Mouse (Mus musculus) testis, adult 2 months (tissue): ENCODE data around the gene Ecel1. TPM values are rescaled to one million over a fixed set of nuclear protein-coding genes. Genes with fewer than 3 reads are reported as not detected.

Experiments
- H3K27ac ChIP-seq: fragments of 200-500 bp; 2 replicates; pipeline ENCODE4 v1.5.1; 2012; ENCODE audit warnings: low read depth, low read length; ENCODE audit not compliant: control insufficient read depth, insufficient read depth
- H3K27me3 ChIP-seq: fragments of 200-500 bp; 2 replicates; pipeline ENCODE4 v1.6.1; 2012; ENCODE audit warnings: mild to moderate bottlenecking, low read length, moderate library complexity; ENCODE audit not compliant: control insufficient read depth, insufficient read depth
- H3K36me3 ChIP-seq: fragments of 200-500 bp; 2 replicates; pipeline ENCODE4 v1.6.1; 2012; ENCODE audit warnings: mild to moderate bottlenecking, low read length; ENCODE audit not compliant: control insufficient read depth, insufficient read depth
- H3K4me1 ChIP-seq: fragments of 200-500 bp; 2 replicates; pipeline ENCODE4 v1.6.1; 2012; ENCODE audit warnings: low read length; ENCODE audit not compliant: control insufficient read depth, insufficient read depth
- H3K4me3 ChIP-seq: fragments of 200-500 bp; 2 replicates; pipeline ENCODE4 v1.5.1; 2012; ENCODE audit warnings: low read depth, mild to moderate bottlenecking, low read length, moderate library complexity, mixed read lengths; ENCODE audit not compliant: control insufficient read depth
- CTCF ChIP-seq: fragments of 200-500 bp; IDR thresholded peaks from 2 replicates; pipeline ENCODE4 v1.5.1; 2012; ENCODE audit warnings: low read depth, mild to moderate bottlenecking, inconsistent platforms, low read length, moderate library complexity; ENCODE audit not compliant: control insufficient read depth, insufficient read depth, insufficient replicate concordance
- POLR2A ChIP-seq: fragments of 200-500 bp; IDR thresholded peaks from 2 replicates; pipeline ENCODE4 v1.6.1; 2012; ENCODE audit warnings: low read depth, mild to moderate bottlenecking, inconsistent platforms, low read length, moderate library complexity; ENCODE audit not compliant: control insufficient read depth
- polyA plus RNA-seq: library from polyadenylated mRNA; depleted of rRNA; stranded (reverse); fragments of >200 nt; gene quantifications from 2 replicates; pipeline ENCODE4 v1.2.3, GENCODE M21; 2012

The Ecel1 gene
- polyA plus RNA-seq, 1 experiment, result 5.8 TPM

GRCm38 (mm10) chr1:87183998-87184750 lies 27.9 kb upstream of the Ecel1 start:
- peaks cover 42% of the 10 kb centered on the region for H3K4me1 ChIP-seq
- H3K27ac ChIP-seq, result no peak overlapping the region
- TF ChIP-seq CTCF, result no peak
- no peak for TF ChIP-seq POLR2A
- peak overlapping the region; percentile 36 for H3K4me3 ChIP-seq
- no peaks in the 10 kb centered on the region for H3K27me3 ChIP-seq
- H3K36me3 ChIP-seq, result no peaks in the 10 kb centered on the region

GRCm38 (mm10) chr1:87183013-87183412 lies 26.7 kb upstream of the Ecel1 start, which contains the start of gene Prss56:
Prss56 (plus strand) TSS chr1:87183313.
- TF ChIP-seq POLR2A (no peak), CTCF (no peak)
- Histone ChIP-seq H3K36me3 (no peaks in the 10 kb centered on the region), H3K4me1 (peaks cover 42% of the 10 kb centered on the region), H3K27ac (no peak within 1 kb of the TSS), H3K4me3 (no peak within 1 kb of the TSS; the same call in 1 of the 2 replicates), H3K27me3 (no peaks in the 10 kb centered on the region)

- TF ChIP-seq POLR2A, result no peak
- TF ChIP-seq CTCF, result no peak
Observed at GRCm38 (mm10) chr1:87180896-87181295, 24.6 kb upstream of the Ecel1 start.

GRCm38 (mm10) chr1:87175852-87176292 lies 19.6 kb upstream of the Ecel1 start:
- Histone ChIP-seq H3K27ac (no peak overlapping the region), H3K36me3 (no peaks in the 10 kb centered on the region), H3K4me3 (no peak overlapping the region), H3K4me1 (no peaks in the 10 kb centered on the region), H3K27me3 (no peaks in the 10 kb centered on the region)
- no peak for TF ChIP-seq CTCF
- no peak for TF ChIP-seq POLR2A

More at GRCm38 (mm10) chr1:87180896-87181295, 24.6 kb upstream of the Ecel1 start:
- H3K4me3 ChIP-seq, result no peak overlapping the region
- H3K36me3 ChIP-seq, result no peaks in the 10 kb centered on the region
- no peak overlapping the region for H3K27ac ChIP-seq
- H3K4me1 ChIP-seq, result peaks cover 29% of the 10 kb centered on the region
- no peaks in the 10 kb centered on the region for H3K27me3 ChIP-seq

DNA sequence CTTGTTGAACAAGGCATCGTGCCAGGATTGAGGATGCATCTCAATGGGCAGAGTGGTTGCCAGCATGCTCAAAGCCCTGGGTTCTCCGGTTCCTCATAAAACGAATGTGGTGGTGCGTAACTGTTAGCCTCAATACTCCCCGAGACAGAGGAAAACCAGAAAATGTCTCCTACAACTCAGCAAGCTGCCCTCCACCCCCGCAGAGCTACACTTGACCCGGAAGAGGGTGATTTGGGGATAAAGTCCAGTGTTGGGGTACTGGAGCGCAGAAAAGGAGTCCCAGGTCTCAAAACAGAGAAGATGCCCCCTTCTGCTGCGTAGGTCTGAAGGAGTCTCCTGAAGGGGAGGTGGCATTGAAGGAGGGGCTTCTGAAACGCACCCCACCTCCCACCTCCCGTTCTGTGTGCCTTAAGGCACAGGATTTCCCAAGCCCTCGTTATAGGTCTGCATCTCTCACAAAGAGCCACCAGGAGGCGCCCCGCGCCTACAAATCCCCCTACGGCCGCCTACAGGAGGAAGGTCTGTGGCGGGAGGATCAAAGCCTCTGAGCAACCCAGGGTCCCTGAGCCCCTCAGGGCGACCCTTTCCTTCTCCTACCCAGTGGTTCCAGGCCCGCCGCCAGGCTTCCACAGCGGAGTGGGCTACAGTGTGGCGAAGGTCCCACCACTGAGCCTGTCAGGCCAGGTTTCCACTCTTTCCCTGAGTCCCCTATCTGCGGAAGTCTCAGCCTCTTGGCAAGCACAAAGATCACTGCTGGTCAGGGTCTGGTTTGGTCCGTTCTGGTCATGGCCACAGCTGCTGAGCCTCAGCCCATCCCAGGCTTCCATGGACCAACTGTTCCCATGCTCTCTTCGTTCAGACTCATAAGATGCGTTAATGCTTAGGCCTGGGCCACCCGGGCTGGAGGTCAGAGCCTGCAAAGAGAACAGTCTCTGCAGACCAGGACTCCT lies 18.0 kb upstream of the Ecel1 start:
- Histone ChIP-seq H3K36me3 (no peaks in the 10 kb centered on the region), H3K4me3 (no peak overlapping the region), H3K4me1 (peaks cover 8% of the 10 kb centered on the region; the same call in 1 of the 2 replicates), H3K27me3 (no peaks in the 10 kb centered on the region), H3K27ac (no peak overlapping the region)
- TF ChIP-seq POLR2A (no peak), CTCF (peak; percentile 60; the same call in 1 of the 2 replicates)

- no peaks in the 10 kb centered on the region for H3K36me3 ChIP-seq
- H3K27ac ChIP-seq, result no peak overlapping the region
- H3K4me1 ChIP-seq, result peaks cover 8% of the 10 kb centered on the region; the same call in 1 of the 2 replicates
- no peak overlapping the region for H3K4me3 ChIP-seq
- TF ChIP-seq CTCF (no peak), POLR2A (no peak)
- H3K27me3 ChIP-seq, result no peaks in the 10 kb centered on the region
Observed at GRCm38 (mm10) chr1:87172316-87172715, 16.0 kb upstream of the Ecel1 start.

DNA sequence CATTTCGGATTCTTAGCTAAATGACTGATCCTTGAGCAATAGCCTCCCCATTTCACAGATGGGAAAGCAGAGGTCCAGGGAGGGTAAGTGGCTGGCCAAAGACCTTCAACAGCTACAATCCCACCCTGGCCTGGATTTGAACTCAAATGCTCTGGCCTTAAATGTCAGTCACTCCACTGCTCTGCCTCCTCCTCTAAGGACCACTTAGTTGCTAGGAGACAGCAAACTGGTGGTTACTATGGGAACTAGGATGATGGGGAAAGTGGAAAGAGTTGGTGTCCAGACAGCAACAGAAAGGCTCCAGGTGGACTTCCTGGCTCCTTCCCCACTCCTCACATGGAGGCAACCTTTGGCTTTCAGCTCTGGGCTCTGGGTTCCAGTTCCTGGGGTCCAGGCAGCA lies 15.0 kb upstream of the Ecel1 start:
- TF ChIP-seq POLR2A, result no peak
- no peak for TF ChIP-seq CTCF
- H3K27ac ChIP-seq, result no peak overlapping the region
- no peaks in the 10 kb centered on the region for H3K27me3 ChIP-seq
- H3K4me3 ChIP-seq, result no peak overlapping the region
- peaks cover 8% of the 10 kb centered on the region; the same call in 1 of the 2 replicates for H3K4me1 ChIP-seq
- H3K36me3 ChIP-seq, result no peaks in the 10 kb centered on the region
